Mouse (Mus musculus) naive thymus-derived CD4-positive, alpha-beta T cell, adult 5 months (primary cell): ENCODE measurements around the gene Gm11042. TPM values are rescaled to one million over a fixed set of nuclear protein-coding genes. Genes with fewer than 3 reads are reported as not detected.

ENCODE experiments used
- polyA plus RNA-seq: library from polyadenylated mRNA; unstranded; fragments of 100-300 nt; shearing (Covaris generic); gene quantifications from one replicate; pipeline ENCODE4 v1.2.1, GENCODE M21; 2017

Gene Gm11042
- not detected for polyA plus RNA-seq

DNA sequence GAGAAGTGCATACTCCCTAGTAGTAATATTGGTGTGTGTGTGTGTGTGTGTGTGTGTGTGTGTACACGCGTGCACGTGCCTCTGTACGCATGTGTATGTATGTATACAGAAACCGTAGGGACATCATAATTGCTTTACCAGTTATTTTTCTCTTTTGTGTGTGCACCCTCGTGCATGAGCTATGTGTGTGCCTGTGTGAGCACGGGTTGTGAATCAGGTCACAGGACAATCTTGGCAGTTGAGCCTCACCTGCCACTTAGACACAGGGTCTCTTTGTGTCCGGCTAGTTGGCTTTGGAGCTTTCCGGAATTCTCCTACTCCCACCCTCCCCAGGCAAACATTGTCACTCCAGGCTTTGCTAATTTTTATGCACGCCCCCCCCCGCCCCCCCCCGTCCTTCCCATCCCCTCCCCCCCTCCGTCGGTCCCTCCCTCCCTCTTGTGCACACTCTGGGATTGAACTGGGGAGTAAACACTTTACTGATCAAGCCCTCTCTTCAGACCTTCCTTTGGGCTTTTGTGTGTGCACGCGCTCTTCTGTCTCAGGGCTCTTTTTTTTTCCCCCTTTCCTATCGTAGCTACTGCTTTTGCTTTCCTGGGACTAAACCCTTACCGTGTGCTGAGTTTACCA, at the start of gene Gm11042:
Gene Gm11042 (minus strand): TSS at position 51 of the 630 bp plus-strand sequence.

